Mouse (Mus musculus) MEL (cell line): ENCODE data around the gene Trim40. TPM values are rescaled to one million over a fixed set of nuclear protein-coding genes. Genes with fewer than 3 reads are reported as not detected.

Source experiments
- DNase-seq: peaks from one replicate; pipeline ENCODE4 v3.0.0; 2011; ENCODE audit warnings: low read depth, low spot score
- H3K27ac ChIP-seq: 2 replicates; pipeline ENCODE4 v1.5.1; 2012; ENCODE audit warnings: low read depth, mild to moderate bottlenecking, control low read depth, low read length, moderate library complexity; ENCODE audit not compliant: control insufficient read depth
- H3K27me3 ChIP-seq, 2 experiments: fragments of 150-350 bp in 1 of 2; sonication (generic) in 1 of 2; 2 replicates each; pipeline ENCODE4 v1.6.1; 2012; ENCODE audit warnings: low read length in 2 of 2, mild to moderate bottlenecking in 2 of 2, improper control_type of control experiment in 1 of 2, moderate library complexity in 1 of 2; ENCODE audit not compliant: insufficient read depth in 2 of 2, control insufficient read depth in 1 of 2
- H3K36me3 ChIP-seq, 2 experiments: 2 replicates each; pipeline ENCODE4 v1.6.1; 2012 to 2014; ENCODE audit warnings: low read length in 2 of 2, improper control_type of control experiment in 1 of 2, inconsistent platforms in 1 of 2, mild to moderate bottlenecking in 1 of 2; ENCODE audit not compliant: insufficient read depth in 2 of 2, control insufficient read depth in 1 of 2
- H3K4me1 ChIP-seq, 2 experiments: fragments of 150-350 bp in 1 of 2; sonication (generic) in 1 of 2; 2 replicates each; pipeline ENCODE4 v1.6.1; 2012; ENCODE audit warnings: low read length in 2 of 2, improper control_type of control experiment in 1 of 2, mild to moderate bottlenecking in 1 of 2; ENCODE audit not compliant: insufficient read depth in 2 of 2, control insufficient read depth in 1 of 2
- H3K4me3 ChIP-seq, 2 experiments: fragments of 150-350 bp in 1 of 2; sonication (generic) in 1 of 2; 2 replicates each; pipeline ENCODE4 v1.5.1; 2012; ENCODE audit warnings: low read depth in 2 of 2, low read length in 2 of 2, mild to moderate bottlenecking in 2 of 2, moderate library complexity in 2 of 2, control low read depth in 1 of 2, improper control_type of control experiment in 1 of 2; ENCODE audit not compliant: control insufficient read depth in 1 of 2, insufficient read depth in 1 of 2
- H3K79me2 ChIP-seq: 2 replicates; pipeline ENCODE4 v1.6.1; 2012; ENCODE audit warnings: mild to moderate bottlenecking, low read length, moderate library complexity; ENCODE audit not compliant: control insufficient read depth, poor library complexity, insufficient read depth
- H3K9ac ChIP-seq: 2 replicates; pipeline ENCODE4 v1.6.1; 2012; ENCODE audit warnings: low read depth, mild to moderate bottlenecking, control low read depth, low read length, moderate library complexity; ENCODE audit not compliant: control insufficient read depth, poor library complexity, severe bottlenecking
- H3K9me3 ChIP-seq: fragments of 150-350 bp; sonication (generic); replicated peaks from 2 replicates; pipeline ENCODE4 v1.6.1; 2012; ENCODE audit warnings: mild to moderate bottlenecking, low read length, improper control_type of control experiment, moderate library complexity; ENCODE audit not compliant: insufficient read depth
- CTCF ChIP-seq, 3 experiments: IDR thresholded peaks in 2 of 3; conservative IDR thresholded peaks in 1 of 3; 2 replicates each; pipeline ENCODE4 v1.5.1; 2011 to 2012; ENCODE audit warnings: low read length in 3 of 3, low read depth in 2 of 3, mild to moderate bottlenecking in 2 of 3, improper control_type of control experiment in 1 of 3, inconsistent platforms in 1 of 3, mixed read lengths in 1 of 3, moderate library complexity in 1 of 3; ENCODE audit not compliant: control insufficient read depth in 1 of 3, insufficient read depth in 1 of 3, poor library complexity in 1 of 3, severe bottlenecking in 1 of 3
- HCFC1 ChIP-seq: IDR thresholded peaks from 2 replicates; pipeline ENCODE4 v1.6.1; 2012; ENCODE audit warnings: low read depth, mild to moderate bottlenecking, inconsistent platforms, low read length, improper control_type of control experiment, moderate library complexity
- MAFK ChIP-seq: IDR thresholded peaks from 2 replicates; pipeline ENCODE4 v1.6.1; 2011; ENCODE audit warnings: low read depth, mild to moderate bottlenecking, low read length, improper control_type of control experiment, borderline replicate concordance
- MAX ChIP-seq: IDR thresholded peaks from 2 replicates; pipeline ENCODE4 v1.6.1; 2011; ENCODE audit warnings: low read length, improper control_type of control experiment
- MEF2A ChIP-seq: IDR thresholded peaks from 2 replicates; pipeline ENCODE4 v1.6.1; 2014; ENCODE audit warnings: low read depth, mild to moderate bottlenecking, inconsistent platforms, low read length, improper control_type of control experiment; ENCODE audit not compliant: poor library complexity, insufficient replicate concordance, severe bottlenecking; ENCODE audit errors: extremely low read depth
- MXI1 ChIP-seq: IDR thresholded peaks from 2 replicates; pipeline ENCODE4 v1.6.1; 2011; ENCODE audit warnings: mild to moderate bottlenecking, low read depth, low read length, improper control_type of control experiment
- NRF1 ChIP-seq: IDR thresholded peaks from 2 replicates; pipeline ENCODE4 v1.6.1; 2014; ENCODE audit warnings: low read depth, mild to moderate bottlenecking, inconsistent platforms, low read length, improper control_type of control experiment, moderate library complexity; ENCODE audit not compliant: poor library complexity, insufficient read depth, severe bottlenecking
- POLR2A ChIP-seq, 2 experiments: IDR thresholded peaks; 2 replicates each; pipeline ENCODE4 v1.6.1; 2011 to 2012; ENCODE audit warnings: low read length in 2 of 2, mild to moderate bottlenecking in 2 of 2, control low read depth in 1 of 2, improper control_type of control experiment in 1 of 2, low read depth in 1 of 2, moderate library complexity in 1 of 2; ENCODE audit not compliant: control insufficient read depth in 1 of 2, insufficient read depth in 1 of 2, poor library complexity in 1 of 2
- POLR2AphosphoS2 ChIP-seq: IDR thresholded peaks from 2 replicates; pipeline ENCODE4 v1.6.1; 2011; ENCODE audit warnings: low read length, improper control_type of control experiment
- POLR2AphosphoS5 ChIP-seq: IDR thresholded peaks from 2 replicates; pipeline ENCODE4 v1.6.1; 2012; ENCODE audit warnings: low read depth, borderline replicate concordance, mild to moderate bottlenecking, inconsistent platforms, low read length, moderate library complexity, mixed read lengths
- SIN3A ChIP-seq: IDR thresholded peaks from 2 replicates; pipeline ENCODE4 v1.6.1; 2012; ENCODE audit warnings: low read length, improper control_type of control experiment, inconsistent platforms
- TAL1 ChIP-seq: IDR thresholded peaks from 2 replicates; pipeline ENCODE4 v1.6.1; 2012; ENCODE audit warnings: mild to moderate bottlenecking, inconsistent platforms, low read length, moderate library complexity, mixed read lengths
- TCF12 ChIP-seq: IDR thresholded peaks from 2 replicates; pipeline ENCODE4 v1.6.1; 2014; ENCODE audit warnings: low read depth, mild to moderate bottlenecking, inconsistent platforms, low read length, improper control_type of control experiment, moderate library complexity
- UBTF ChIP-seq: IDR thresholded peaks from 2 replicates; pipeline ENCODE4 v1.6.1; 2012; ENCODE audit warnings: low read depth, mild to moderate bottlenecking, inconsistent platforms, low read length, improper control_type of control experiment, moderate library complexity, borderline replicate concordance; ENCODE audit not compliant: insufficient read depth
- USF2 ChIP-seq, 2 experiments: IDR thresholded peaks; 2 replicates each; pipeline ENCODE4 v1.6.1; 2011 to 2012; ENCODE audit warnings: improper control_type of control experiment in 2 of 2, low read length in 2 of 2, borderline replicate concordance in 1 of 2, inconsistent platforms in 1 of 2, low read depth in 1 of 2, mild to moderate bottlenecking in 1 of 2; ENCODE audit not compliant: insufficient read depth in 1 of 2
- ZKSCAN1 ChIP-seq: IDR thresholded peaks from 2 replicates; pipeline ENCODE4 v1.6.1; 2012; ENCODE audit warnings: low read depth, mild to moderate bottlenecking, inconsistent platforms, low read length, improper control_type of control experiment, moderate library complexity
- ZMIZ1 ChIP-seq: IDR thresholded peaks from 2 replicates; pipeline ENCODE4 v1.6.1; 2012; ENCODE audit warnings: low read depth, mild to moderate bottlenecking, inconsistent platforms, low read length, improper control_type of control experiment, moderate library complexity
- ZNF384 ChIP-seq: IDR thresholded peaks from 2 replicates; pipeline ENCODE4 v1.6.1; 2012; ENCODE audit warnings: low read depth, mild to moderate bottlenecking, inconsistent platforms, low read length, improper control_type of control experiment
- polyA plus RNA-seq, 2 experiments: library from polyadenylated mRNA; stranded (reverse) in 1 of 2; unstranded in 1 of 2; fragments of >175 nt in 1 of 2; fragments of >200 nt in 1 of 2; gene quantifications; 2 replicates each; pipeline versions ENCODE4 v1.2.1 to v1.2.4; 2012; ENCODE audit warnings: low replicate concordance in 2 of 2, low read depth in 1 of 2; ENCODE audit not compliant: insufficient read length in 2 of 2, insufficient read depth in 1 of 2, missing spikeins in 1 of 2
- total RNA-seq: library from RNA; depleted of rRNA; stranded (reverse); fragments of 300-350 nt; gene quantifications from 2 replicates; pipeline ENCODE4 v1.2.3, GENCODE M21; 2012

The Trim40 gene
- total and polyA plus RNA-seq, 3 experiments, result 0.04 TPM; not detected in 1

- TF ChIP-seq POLR2A (IDR thresholded peaks at IDR 0.05; ENCODE audit: control insufficient read depth in 1 of 2, insufficient read depth in 1 of 2, low read depth in 1 of 2, low read length in 2 of 2, poor library complexity in 1 of 2) (peak; percentile 24 to 50; a peak in 1 of 4 replicates), ZNF384 (no peak), TAL1 (no peak), MEF2A (no peak), SIN3A (peak; percentile 49; the same call in 1 of the 2 replicates), MAFK (no peak), TCF12 (0 out of 2 replicates have a peak, but pooled peaks have one; percentile 10)
These were observed 52.9 kb downstream of the Trim40 start, which contains the start of gene Trim26 (continued) for GRCm38 (mm10) chr17:36836874-36837647.

DNA sequence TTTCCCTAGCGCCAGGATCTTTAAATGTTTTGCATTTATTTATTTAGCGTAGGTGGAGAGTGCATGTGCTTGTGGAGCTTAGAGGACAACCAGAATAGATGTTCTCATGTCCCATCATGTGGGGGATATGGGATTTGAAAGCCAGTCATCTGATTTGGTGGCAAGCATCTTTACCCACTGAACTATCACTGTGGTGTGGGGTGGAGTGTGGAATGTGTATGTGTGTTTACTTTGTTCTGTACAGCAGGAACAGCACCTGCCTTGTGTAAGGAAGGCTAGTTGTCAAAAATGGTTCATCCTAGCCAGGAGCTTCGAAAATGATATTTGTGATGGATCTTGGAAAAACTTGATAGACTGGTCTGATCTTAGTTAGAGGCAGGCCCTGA lies 53.5 kb downstream of the Trim40 start:
- peaks cover 6 to 10% of the 10 kb centered on the region in 2 experiments; a peak in 3 of 4 replicates for H3K4me1 ChIP-seq
- DNase-seq, result no peak

DNA sequence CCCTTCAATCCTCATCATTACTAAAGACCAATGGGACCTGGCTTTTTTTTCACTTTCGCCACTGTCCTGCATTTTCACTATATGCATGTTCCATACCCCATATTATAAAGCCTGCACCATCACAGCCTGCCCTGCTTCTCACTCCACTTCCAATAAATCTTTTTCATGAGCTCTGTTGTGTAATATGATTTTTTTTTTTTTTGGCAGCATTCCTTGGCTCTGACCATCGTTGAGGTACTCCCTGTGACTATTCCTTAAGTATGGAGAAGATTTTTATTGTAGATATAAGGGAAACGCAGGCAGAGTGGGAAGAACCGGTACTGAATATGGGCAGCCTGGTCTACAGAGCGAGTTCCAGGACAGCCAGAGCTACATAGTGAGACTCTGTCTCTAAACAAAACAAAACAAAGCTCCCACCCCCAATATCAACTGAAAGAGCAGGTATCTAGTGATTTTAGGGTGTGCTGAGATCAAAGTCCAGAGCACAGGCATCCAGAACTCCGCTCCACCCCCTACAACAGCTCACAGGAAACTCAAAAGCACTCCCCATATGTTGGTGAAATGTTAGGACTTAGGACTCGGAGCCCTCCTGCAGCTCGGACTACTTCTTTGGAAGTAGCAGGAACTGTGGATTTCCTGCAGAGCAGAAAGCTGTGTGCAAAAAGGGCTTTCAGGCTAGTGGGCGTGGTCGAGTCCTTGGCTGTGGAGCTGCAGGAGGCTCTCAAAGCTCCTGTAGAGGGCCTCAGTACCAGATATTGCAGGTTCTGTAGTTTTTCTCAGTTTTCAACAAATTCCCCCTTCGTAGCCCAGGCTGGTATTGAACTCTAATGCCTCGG lies 54.1 kb downstream of the Trim40 start:
- Histone ChIP-seq H3K79me2 (no peaks in the 10 kb centered on the region), H3K36me3 (peaks cover 0 to 3% of the 10 kb centered on the region in 2 experiments; a peak in 2 of 4 replicates), H3K4me3 (peak overlapping the region; percentile 58 to 90; a peak in 3 of 4 replicates), H3K4me1 (peaks cover 6 to 10% of the 10 kb centered on the region in 2 experiments; a peak in 3 of 4 replicates), H3K9me3 (no peaks in the 10 kb centered on the region), H3K27me3 (peaks cover 9 to 10% of the 10 kb centered on the region in 2 experiments), H3K9ac (peak overlapping the region; percentile 55; the same call in 1 of the 2 replicates), H3K27ac (no peak overlapping the region)
- peak; percentile 68 for DNase-seq
- no peak for TF ChIP-seq MAX
- no peak for TF ChIP-seq POLR2AphosphoS2
- TF ChIP-seq POLR2A (IDR thresholded peaks at IDR 0.05; ENCODE audit: control insufficient read depth in 1 of 2, insufficient read depth in 1 of 2, low read depth in 1 of 2, low read length in 2 of 2, poor library complexity in 1 of 2), result no peak
- TF ChIP-seq HCFC1, result no peak
- TF ChIP-seq SIN3A, result no peak
- no peak for TF ChIP-seq NRF1
- TF ChIP-seq CTCF (IDR thresholded peaks at IDR 0.05 in 2 of 3, conservative IDR thresholded peaks at IDR 0.05 in 1 of 3; ENCODE audit: control insufficient read depth in 1 of 3, insufficient read depth in 1 of 3, low read depth in 2 of 3, low read length in 3 of 3, poor library complexity in 1 of 3, severe bottlenecking in 1 of 3), result no peak
- TF ChIP-seq ZMIZ1, result no peak
- no peak for TF ChIP-seq USF2 (IDR thresholded peaks at IDR 0.05; ENCODE audit: borderline replicate concordance in 1 of 2, insufficient read depth in 1 of 2, low read depth in 1 of 2, low read length in 2 of 2)
- no peak for TF ChIP-seq MEF2A
- TF ChIP-seq ZKSCAN1, result no peak

More for the DNA sequence above, 53.5 kb downstream of the Trim40 start:
- H3K27ac ChIP-seq, result no peak overlapping the region
- H3K9me3 ChIP-seq, result no peaks in the 10 kb centered on the region
- H3K9ac ChIP-seq, result peak overlapping the region; percentile 55
- peak overlapping the region; percentile 58 to 90 for H3K4me3 ChIP-seq
- H3K36me3 ChIP-seq, result peaks cover 0 to 3% of the 10 kb centered on the region in 2 experiments; a peak in 2 of 4 replicates
- H3K27me3 ChIP-seq, result peaks cover 7 to 9% of the 10 kb centered on the region in 2 experiments
- H3K79me2 ChIP-seq, result no peaks in the 10 kb centered on the region
- no peak for TF ChIP-seq POLR2AphosphoS5
- TF ChIP-seq MXI1, result peak; percentile 24; the same call in 1 of the 2 replicates
- no peak for TF ChIP-seq UBTF
- no peak for TF ChIP-seq TAL1
